Mouse (Mus musculus) heart, postnatal 0 days (tissue): Measurements from ENCODE around the gene Ddn.

Source experiments
- CTCF ChIP-seq: IDR thresholded peaks from 2 replicates; pipeline ENCODE4 v1.5.1; 2016; ENCODE audit warnings: antibody characterized with exemption, control low read depth, low read depth
- EP300 ChIP-seq: IDR thresholded peaks from 2 replicates; pipeline ENCODE4 v1.6.1; 2016; ENCODE audit warnings: antibody characterized with exemption, low read depth

- TF ChIP-seq EP300 (no peak), CTCF (peak; percentile 60)
Observed at GRCm38 (mm10) chr15:98789661-98790535, 19.4 kb downstream of the Ddn start, which contains the start of gene Wnt1.
